Mouse (Mus musculus): ENCODE measurements at regions not wholly inside any gene's neighbourhood (a gene's known extent, or its start where the extent isn't known, plus 50 kb on each side); places are given as distances from the start of the nearest gene placed in this dataset.

- H3K9me3 ChIP-seq (replicated peaks; ENCODE audit: control insufficient read depth, low read length): no peaks in the 10 kb centered on the region
- no peaks in the 10 kb centered on the region for H3K4me1 ChIP-seq (ENCODE audit: control insufficient read depth, insufficient read depth)
- DNase-seq (ENCODE audit: low spot score) (no peak), ATAC-seq (ENCODE audit: insufficient read depth, low read depth) (no peak)
- H3K4me2 ChIP-seq (ENCODE audit: low read depth, low read length): no peak overlapping the region
- H3K27me3 ChIP-seq (ENCODE audit: control insufficient read depth, insufficient read depth, low read length): no peaks in the 10 kb centered on the region
- H3K27ac ChIP-seq (ENCODE audit: low read depth): no peak overlapping the region
- H3K36me3 ChIP-seq (replicated peaks; ENCODE audit: control insufficient read depth, insufficient read depth, low read length): no peaks in the 10 kb centered on the region
- no peak overlapping the region for H3K4me3 ChIP-seq (ENCODE audit: low read depth, low read length)
- WGBS: 64% methylated on average over 3 of the region's 3 CpGs
- no peak overlapping the region for H3K9ac ChIP-seq (replicated peaks; ENCODE audit: low read depth, low read length)
- TF ChIP-seq CTCF (IDR thresholded peaks at IDR 0.05; ENCODE audit: low read depth): no peak
- TF ChIP-seq EP300 (IDR thresholded peaks at IDR 0.05; ENCODE audit: low read depth): no peak
Measured at GRCm38 (mm10) chrX:21428081-21428480, 56.3 kb upstream of the Agtr2 start.

GRCm38 (mm10) chrX:21433501-21433900, 50.8 kb upstream of the Agtr2 start:
- Histone ChIP-seq H3K4me3 (ENCODE audit: low read depth, low read length) (no peak overlapping the region), H3K36me3 (replicated peaks; ENCODE audit: control insufficient read depth, insufficient read depth, low read length) (no peaks in the 10 kb centered on the region), H3K27me3 (ENCODE audit: control insufficient read depth, insufficient read depth, low read length) (no peaks in the 10 kb centered on the region), H3K4me1 (ENCODE audit: control insufficient read depth, insufficient read depth) (no peaks in the 10 kb centered on the region), H3K27ac (ENCODE audit: low read depth) (no peak overlapping the region), H3K9me3 (replicated peaks; ENCODE audit: control insufficient read depth, low read length) (no peaks in the 10 kb centered on the region), H3K4me2 (ENCODE audit: low read depth, low read length) (no peak overlapping the region), H3K9ac (replicated peaks; ENCODE audit: low read depth, low read length) (no peak overlapping the region)
- no peak for DNase-seq (ENCODE audit: low spot score)
- TF ChIP-seq CTCF (IDR thresholded peaks at IDR 0.05; ENCODE audit: low read depth) (no peak), EP300 (IDR thresholded peaks at IDR 0.05; ENCODE audit: low read depth) (no peak)
- ATAC-seq (ENCODE audit: insufficient read depth, low read depth): no peak
